Mouse (Mus musculus): ENCODE measurements around the gene 1700029H14Rik.

DNA sequence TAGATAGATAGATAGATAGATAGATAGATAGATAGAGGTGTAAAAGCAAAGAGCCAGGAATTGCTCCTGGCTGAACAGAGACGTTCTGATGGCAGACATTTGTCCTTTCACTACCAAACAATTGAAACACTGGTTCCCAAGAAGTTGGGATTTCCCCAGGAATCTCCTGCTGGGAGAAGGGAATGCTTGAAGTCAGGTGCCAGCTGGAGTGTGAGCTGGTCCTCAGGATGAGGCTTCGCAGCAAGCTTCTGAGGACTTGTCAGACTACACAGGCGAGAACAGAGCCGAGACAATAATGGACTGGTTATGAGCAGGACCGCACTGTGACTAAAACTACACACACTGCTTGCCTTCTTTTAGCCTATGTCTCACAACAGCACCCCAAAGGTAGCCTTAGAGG lies 50.2 kb downstream of the 1700029H14Rik start:
- TF ChIP-seq CHD2 (IDR thresholded peaks at IDR 0.05; ENCODE audit: low read depth, low read length) (no peak), HCFC1 (IDR thresholded peaks at IDR 0.05; ENCODE audit: borderline replicate concordance, insufficient read depth, low read length) (no peak), ZNF384 (IDR thresholded peaks at IDR 0.05; ENCODE audit: low read depth, low read length) (no peak)

Measured in ES-E14 (cell line).